Comparison of ENCODE assay signal across 7 mouse cellular contexts in genomic region chr13:21833461-21833860, GRCm38 (mm10). TPM values are rescaled to one million over a fixed set of nuclear protein-coding genes. Genes with fewer than 3 reads are reported as not detected.
DNase-seq lines count a peak whose midpoint lies in the region; ATAC-seq and TF ChIP-seq lines count a peak whose summit lies in the region.
"Not testable (repeated sequence)": the region's sequence is repeated elsewhere in the genome, so short reads cannot be mapped to it uniquely, and the experiment has no call there.

Gene Hist1h2ap, minus strand, starts transcription at chr13:21833507.
Gene Hist1h2br, plus strand, starts transcription at chr13:21833743.

- not testable (repeated sequence) for H3K36me3 ChIP-seq in forebrain, postnatal 0 days (ENCODE audit: insufficient read depth); heart, postnatal 0 days (replicated peaks; ENCODE audit: control insufficient read depth, insufficient read depth, low read length); intestine, embryonic 16.5 days (ENCODE audit: control insufficient read depth, insufficient read depth, low read length); lung, embryonic 15.5 days; neural tube, embryonic 12.5 days

- not testable (repeated sequence) for H3K9ac ChIP-seq in forebrain, postnatal 0 days; heart, postnatal 0 days (replicated peaks; ENCODE audit: low read depth, low read length); intestine, embryonic 16.5 days (ENCODE audit: low read depth, low read length); lung, embryonic 15.5 days; neural tube, embryonic 12.5 days

- TF ChIP-seq CTCF in forebrain, postnatal 0 days (IDR thresholded peaks at IDR 0.05; ENCODE audit: low read depth); heart, postnatal 0 days (IDR thresholded peaks at IDR 0.05; ENCODE audit: low read depth): not testable (repeated sequence)

- not testable (repeated sequence) for H3K4me3 ChIP-seq in forebrain, postnatal 0 days (ENCODE audit: low read depth, low read length); heart, postnatal 0 days (ENCODE audit: low read depth, low read length); intestine, embryonic 16.5 days (ENCODE audit: low read length); lung, embryonic 15.5 days; neural tube, embryonic 12.5 days

- not testable (repeated sequence) for H3K9me3 ChIP-seq in forebrain, postnatal 0 days (ENCODE audit: low read length); heart, postnatal 0 days (replicated peaks; ENCODE audit: control insufficient read depth, low read length); intestine, embryonic 16.5 days (ENCODE audit: control insufficient read depth, low read length); lung, embryonic 15.5 days; neural tube, embryonic 12.5 days

- not testable (repeated sequence) for TF ChIP-seq EP300 in heart, postnatal 0 days (IDR thresholded peaks at IDR 0.05; ENCODE audit: low read depth)

- no CpG with 5 or more reads among the region's 24 CpGs for WGBS in forebrain, postnatal 0 days
- no CpG with 5 or more reads among the region's 24 CpGs for WGBS in heart, postnatal 0 days
- WGBS in intestine, embryonic 16.5 days = no CpG with 5 or more reads among the region's 24 CpGs
- no CpG with 5 or more reads among the region's 24 CpGs for WGBS in lung, embryonic 15.5 days
- no CpG with 5 or more reads among the region's 24 CpGs for WGBS in neural tube, embryonic 12.5 days

- intact Hi-C loops in left cerebral cortex, postnatal 14 days (cut with DNase I) = not testable (repeated sequence)

- H3K4me1 ChIP-seq in forebrain, postnatal 0 days (ENCODE audit: insufficient read depth); heart, postnatal 0 days (ENCODE audit: control insufficient read depth, insufficient read depth); intestine, embryonic 16.5 days (ENCODE audit: control insufficient read depth, insufficient read depth, low read length); lung, embryonic 15.5 days; neural tube, embryonic 12.5 days: not testable (repeated sequence)

- peak; percentile 97 for ATAC-seq in cerebellum, adult (ENCODE audit: insufficient number of reproducible peaks, low FRiP score, low TSS enrichment)
- peak; percentile 95 for ATAC-seq in forebrain, postnatal 0 days
- ATAC-seq in heart, postnatal 0 days (ENCODE audit: insufficient read depth, low read depth) = peak; percentile 92
- peak; percentile 92 for ATAC-seq in intestine, embryonic 16.5 days
- ATAC-seq in lung, embryonic 15.5 days (ENCODE audit: borderline replicate concordance, extremely low read depth, low FRiP score, low TSS enrichment) = peak; percentile 93
- ATAC-seq in neural tube, embryonic 12.5 days (ENCODE audit: low FRiP score, low read depth) = peak; percentile 96

- not testable (repeated sequence) for H3K4me2 ChIP-seq in forebrain, postnatal 0 days (ENCODE audit: low read depth); heart, postnatal 0 days (ENCODE audit: low read depth, low read length); intestine, embryonic 16.5 days (ENCODE audit: low read depth, low read length); lung, embryonic 15.5 days; neural tube, embryonic 12.5 days (replicated peaks)

- not testable (repeated sequence) for DNase-seq in forebrain, postnatal 0 days; heart, postnatal 0 days (ENCODE audit: low spot score); left cerebral cortex, postnatal 14 days (ENCODE audit: low spot score in 2 of 2)

- H3K27ac ChIP-seq in forebrain, postnatal 0 days (ENCODE audit: low read depth, low read length); heart, postnatal 0 days (ENCODE audit: low read depth); intestine, embryonic 16.5 days (ENCODE audit: low read length); lung, embryonic 15.5 days; neural tube, embryonic 12.5 days: not testable (repeated sequence)

- not testable (repeated sequence) for H3K27me3 ChIP-seq in forebrain, postnatal 0 days (ENCODE audit: insufficient read depth, low read length); heart, postnatal 0 days (ENCODE audit: control insufficient read depth, insufficient read depth, low read length); intestine, embryonic 16.5 days (replicated peaks; ENCODE audit: control insufficient read depth, insufficient read depth, low read length); lung, embryonic 15.5 days; neural tube, embryonic 12.5 days (replicated peaks)

RNA-seq across cellular contexts. Expression of gene Hist1h2ap, which starts in this region (rescaled TPM):
- 584 and 748 TPM in 2 replicates for total RNA-seq in forebrain, postnatal 0 days (2014; rRNA removed)
- polyA plus RNA-seq in forebrain, postnatal 0 days (2015; fragmentation: Nextera tagmentation; extraction: Ambion mirVana) = 655 and 1,288 TPM in 2 replicates
- total RNA-seq in heart, postnatal 0 days (2014; rRNA removed; ENCODE audit: low replicate concordance) = 1,615 and 1,927 TPM in 2 replicates
- polyA plus RNA-seq in heart, postnatal 0 days (2015; fragmentation: Nextera tagmentation; extraction: Ambion mirVana) = 664 and 726 TPM in 2 replicates
- 2,307 and 2,693 TPM in 2 replicates for polyA plus RNA-seq in intestine, embryonic 16.5 days (2015; fragmentation: Nextera tagmentation; extraction: Ambion mirVana)
- 10 to 100 TPM; 46.9 to 49.5 TPM for total RNA-seq in left cerebral cortex, postnatal 14 days (2021)
- polyA plus RNA-seq in lung, embryonic 15.5 days (2015; fragmentation: Nextera tagmentation; extraction: Ambion mirVana) = 3,976 and 4,351 TPM in 2 replicates
- polyA plus RNA-seq in neural tube, embryonic 12.5 days (2016; fragmentation: Nextera tagmentation; extraction: Ambion mirVana) = 3,361 and 3,805 TPM in 2 replicates

RNA-seq across cellular contexts. Expression of gene Hist1h2br, which starts in this region (rescaled TPM):
- 158 and 260 TPM in 2 replicates for total RNA-seq in forebrain, postnatal 0 days (2014; rRNA removed)
- polyA plus RNA-seq in forebrain, postnatal 0 days (2015; fragmentation: Nextera tagmentation; extraction: Ambion mirVana) = 4.6 and 4.9 TPM in 2 replicates
- 929 and 1,160 TPM in 2 replicates for total RNA-seq in heart, postnatal 0 days (2014; rRNA removed; ENCODE audit: low replicate concordance)
- polyA plus RNA-seq in heart, postnatal 0 days (2015; fragmentation: Nextera tagmentation; extraction: Ambion mirVana) = 5.2 and 6.5 TPM in 2 replicates
- 15.5 and 19.5 TPM in 2 replicates for polyA plus RNA-seq in intestine, embryonic 16.5 days (2015; fragmentation: Nextera tagmentation; extraction: Ambion mirVana)
- 10 to 100 TPM; 44.5 to 56.8 TPM for total RNA-seq in left cerebral cortex, postnatal 14 days (2021)
- polyA plus RNA-seq in lung, embryonic 15.5 days (2015; fragmentation: Nextera tagmentation; extraction: Ambion mirVana) = 26.7 and 30.8 TPM in 2 replicates
- 18.7 and 25.8 TPM in 2 replicates for polyA plus RNA-seq in neural tube, embryonic 12.5 days (2016; fragmentation: Nextera tagmentation; extraction: Ambion mirVana)

Comparison
In these comparisons a context has a peak if more than half of its experiments do, and no peak if none do; other contexts are left out.
1. RNA of gene Hist1h2ap (total RNA-seq): 1,615 to 1,927 TPM in heart, postnatal 0 days and 584 to 748 TPM in forebrain, postnatal 0 days; 46.9 to 49.5 TPM in left cerebral cortex, postnatal 14 days; every median in the first group is over 10 times any median in the second.
2. Peak in every context shown above with its lines, with median percentiles within 50 percentile points of each other: ATAC-seq.